Mouse (Mus musculus) midbrain, embryonic 10.5 days (tissue): ENCODE data around the gene Cnot3. TPM values are rescaled to one million over a fixed set of nuclear protein-coding genes. Genes with fewer than 3 reads are reported as not detected.
"Not testable (repeated sequence)": the region's sequence is repeated elsewhere in the genome, so short reads cannot be mapped to it uniquely, and the experiment has no call there.

Experiments used
- DNase-seq: peaks from one replicate; pipeline ENCODE4 v3.0.0-alpha.2; 2017; ENCODE audit warnings: low spot score
- H3K27ac ChIP-seq: fragments of 300-500 bp; sonication (generic); replicated peaks from 2 replicates; pipeline ENCODE4 v1.5.1; 2016; ENCODE audit warnings: mild to moderate bottlenecking
- H3K27me3 ChIP-seq: fragments of 300-500 bp; sonication (generic); 2 replicates; pipeline ENCODE4 v1.6.1; 2016; ENCODE audit warnings: low read depth, mild to moderate bottlenecking; ENCODE audit not compliant: poor library complexity, severe bottlenecking
- H3K36me3 ChIP-seq: fragments of 300-500 bp; sonication (generic); 2 replicates; pipeline ENCODE4 v1.6.1; 2016; ENCODE audit warnings: mild to moderate bottlenecking, moderate library complexity
- H3K4me1 ChIP-seq: fragments of 300-500 bp; sonication (generic); 2 replicates; pipeline ENCODE4 v1.6.1; 2016
- H3K4me3 ChIP-seq: fragments of 300-500 bp; sonication (generic); 2 replicates; pipeline ENCODE4 v1.5.1; 2016; ENCODE audit warnings: mild to moderate bottlenecking, moderate library complexity
- H3K9me3 ChIP-seq: fragments of 300-500 bp; sonication (generic); replicated peaks from 2 replicates; pipeline ENCODE4 v1.6.1; 2016; ENCODE audit warnings: mild to moderate bottlenecking
- WGBS: fragments of 180-500 bp; shearing (Covaris S2); methylation state at CpG from one replicate; pipeline ENCODE4 v1.1.7; 2016; 5-methylcytosine and 5-hydroxymethylcytosine counted together
- polyA plus RNA-seq: library from polyadenylated mRNA; unstranded; fragments of >200 nt; fragmentation: Nextera tagmentation; extraction: Ambion mirVana; gene quantifications from 2 replicates; pipeline ENCODE4 v1.2.1, GENCODE M21; 2016

The Cnot3 gene
- polyA plus RNA-seq, 1 experiment from 2014 or later: 75.2 TPM

DNA sequence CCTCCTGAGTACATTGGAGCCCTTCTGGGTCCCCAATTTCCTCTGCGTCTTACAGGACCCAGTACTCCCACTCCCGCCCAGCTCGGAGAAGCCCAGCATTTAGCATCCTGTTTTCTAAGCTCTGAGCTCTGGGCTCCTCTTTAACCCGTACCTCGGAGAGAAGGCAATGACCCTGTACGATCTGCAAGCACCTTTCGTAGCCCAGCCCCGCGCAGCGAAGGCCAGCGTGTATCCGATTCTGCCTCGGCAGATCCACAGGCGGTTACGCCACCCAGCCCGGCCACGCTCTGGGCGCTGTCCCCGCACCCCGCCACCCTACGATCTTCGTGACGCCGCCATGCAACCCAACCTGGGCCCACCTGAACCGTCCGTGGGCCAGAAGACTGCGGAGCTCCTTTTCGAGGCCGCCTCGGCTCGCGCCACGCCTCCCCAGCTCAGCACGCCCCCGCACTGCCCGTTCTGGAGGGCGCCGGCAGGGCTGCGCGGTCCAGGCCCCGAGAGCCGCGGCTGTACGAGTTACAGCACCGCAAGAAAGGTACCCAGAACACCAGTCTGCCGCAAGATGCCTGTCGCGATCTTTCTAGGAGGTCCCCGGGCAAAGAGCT is 47.4 kb downstream of the Cnot3 start, which contains the start of gene Tsen34:
Tsen34 (plus strand) TSS at position 482 of the 605 bp plus-strand sequence.
- peaks cover 39% of the 10 kb centered on the region for H3K36me3 ChIP-seq
- H3K9me3 ChIP-seq: no peaks in the 10 kb centered on the region
- H3K4me3 ChIP-seq: peak within 1 kb of the TSS; percentile 83
- H3K27ac ChIP-seq: peak within 1 kb of the TSS; percentile 92
- peaks cover 25% of the 10 kb centered on the region for H3K4me1 ChIP-seq
- no peak for DNase-seq
- no peaks in the 10 kb centered on the region for H3K27me3 ChIP-seq
- 0% methylated on average over 49 of the region's 49 CpGs for WGBS

GRCm38 (mm10) chr7:3692987-3693808 is 48.1 kb downstream of the Cnot3 start, which contains the start of gene Mboat7:
TSS of gene Mboat7 (minus strand) at chr7:3693523.
- H3K4me1 ChIP-seq: peaks cover 25% of the 10 kb centered on the region

GRCm38 (mm10) chr7:3693809-3694075 is 48.7 kb downstream of the Cnot3 start:
- H3K27ac ChIP-seq: peak overlapping the region; percentile 92
- peak overlapping the region; percentile 83 for H3K4me3 ChIP-seq
- H3K36me3 ChIP-seq: peaks cover 43% of the 10 kb centered on the region
- no peak for DNase-seq
- no peaks in the 10 kb centered on the region for H3K27me3 ChIP-seq
- 0% methylated on average over 18 of the region's 18 CpGs for WGBS
- H3K4me1 ChIP-seq: peaks cover 25% of the 10 kb centered on the region
- no peaks in the 10 kb centered on the region for H3K9me3 ChIP-seq

More at GRCm38 (mm10) chr7:3692987-3693808, 48.1 kb downstream of the Cnot3 start, which contains the start of gene Mboat7:
- peaks cover 41% of the 10 kb centered on the region for H3K36me3 ChIP-seq
- H3K27me3 ChIP-seq: no peaks in the 10 kb centered on the region
- H3K4me3 ChIP-seq: peak within 1 kb of the TSS; percentile 83
- peak; percentile 95 for DNase-seq
- WGBS: under 1% methylated on average over 55 of the region's 55 CpGs
- H3K27ac ChIP-seq: peak within 1 kb of the TSS; percentile 92
- H3K9me3 ChIP-seq: no peaks in the 10 kb centered on the region

DNA sequence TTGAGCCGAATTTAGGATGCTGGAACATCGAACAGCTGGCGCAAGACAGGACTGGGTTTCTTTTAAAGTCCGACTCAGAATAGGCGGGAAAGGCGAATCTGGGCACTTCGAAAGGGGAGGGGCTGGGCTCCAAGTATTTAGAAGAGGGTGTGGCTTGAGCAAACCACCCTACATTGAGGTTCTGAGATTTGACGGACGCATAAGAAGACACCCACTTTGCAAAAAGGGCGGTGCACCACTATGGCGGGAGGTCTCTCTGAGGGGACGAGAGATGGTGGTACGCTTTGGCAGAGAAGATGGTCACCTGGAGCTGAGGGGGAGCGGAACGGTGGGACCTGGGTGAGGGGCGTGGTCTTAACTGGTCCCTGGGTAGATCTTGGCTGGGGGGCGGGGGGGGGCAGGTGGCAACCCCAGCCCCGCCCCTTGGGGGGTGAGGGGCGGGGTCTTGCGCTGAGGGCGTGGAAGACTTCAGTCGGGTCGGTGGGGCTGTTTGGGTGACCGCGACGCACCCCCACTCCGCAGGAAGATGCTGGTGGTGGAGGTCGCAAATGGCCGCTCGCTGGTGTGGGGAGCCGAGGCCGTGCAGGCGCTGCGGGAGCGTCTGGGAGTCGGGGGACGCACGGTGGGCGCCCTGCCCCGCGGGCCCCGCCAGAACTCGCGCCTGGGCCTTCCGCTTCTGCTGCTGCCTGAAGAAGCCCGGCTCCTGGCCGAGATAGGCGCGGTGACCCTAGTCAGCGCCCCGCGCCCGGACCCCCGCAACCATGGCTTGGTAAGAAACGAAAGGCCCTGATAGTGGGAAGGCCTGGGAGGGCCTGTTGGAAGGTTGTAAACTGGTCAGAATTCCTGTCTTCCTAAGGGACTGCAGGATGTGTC is 49.2 kb downstream of the Cnot3 start:
- peaks cover 48% of the 10 kb centered on the region for H3K36me3 ChIP-seq
- no peaks in the 10 kb centered on the region for H3K9me3 ChIP-seq
- no peaks in the 10 kb centered on the region for H3K27me3 ChIP-seq
- peak overlapping the region; percentile 92 for H3K27ac ChIP-seq
- peaks cover 25% of the 10 kb centered on the region for H3K4me1 ChIP-seq
- peak; percentile 77 for DNase-seq
- WGBS: under 1% methylated on average over 48 of the region's 55 CpGs
- H3K4me3 ChIP-seq: peak overlapping the region; percentile 83

DNA sequence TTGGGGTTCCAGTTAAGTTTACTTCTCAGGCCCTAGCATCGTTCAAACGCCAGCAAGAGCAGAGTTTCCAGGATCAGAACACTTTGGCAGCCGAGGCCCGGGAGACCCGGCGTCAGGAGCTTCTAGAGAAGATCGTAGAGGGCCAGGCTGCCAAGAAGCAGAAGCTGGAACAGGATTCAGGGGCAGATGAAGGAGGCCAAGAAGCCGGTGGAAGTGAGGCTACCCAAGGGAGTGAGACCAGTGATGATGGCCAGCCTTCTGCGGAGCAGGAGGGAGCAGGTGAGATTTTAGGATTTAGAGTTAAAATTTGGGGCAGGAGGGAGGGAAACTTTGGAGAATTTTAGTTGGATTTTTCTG is 49.9 kb downstream of the Cnot3 start:
- H3K4me3 ChIP-seq: peak overlapping the region; percentile 83

DNA sequence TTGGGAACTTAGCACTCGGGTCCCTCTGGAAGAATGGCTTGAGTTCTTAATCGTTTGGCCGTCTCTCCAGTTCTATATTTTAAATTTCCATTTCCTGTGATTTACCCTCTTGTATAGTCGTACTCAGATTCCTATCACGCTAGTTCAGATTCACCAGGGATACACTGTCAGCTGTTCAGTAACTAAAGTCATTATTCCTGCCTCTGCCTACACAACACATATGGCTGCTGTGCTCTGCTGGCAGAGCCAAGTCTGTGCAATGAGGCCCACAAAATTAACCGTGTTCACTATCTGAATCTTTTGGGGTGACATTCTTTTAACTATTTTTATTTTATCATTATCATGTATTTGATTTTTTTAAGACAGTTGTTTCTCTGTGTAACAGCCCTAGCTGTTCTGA is 53.4 kb downstream of the Cnot3 start:
- Histone ChIP-seq H3K27me3 (no peaks in the 10 kb centered on the region), H3K27ac (no peak overlapping the region), H3K36me3 (peaks cover 62% of the 10 kb centered on the region), H3K4me1 (peaks cover 19% of the 10 kb centered on the region), H3K4me3 (no peak overlapping the region), H3K9me3 (no peaks in the 10 kb centered on the region)
- WGBS: 94% methylated on average over 6 of the region's 6 CpGs
- DNase-seq: no peak

More for the DNA sequence above, 49.9 kb downstream of the Cnot3 start:
- H3K27me3 ChIP-seq, H3K9me3 ChIP-seq, DNase-seq: not testable (repeated sequence)
- Histone ChIP-seq H3K36me3 (peaks cover 54% of the 10 kb centered on the region), H3K27ac (peak overlapping the region; percentile 92), H3K4me1 (peaks cover 25% of the 10 kb centered on the region)
- WGBS: 15% methylated on average over 9 of the region's 9 CpGs

- Histone ChIP-seq H3K36me3 (peaks cover 74% of the 10 kb centered on the region), H3K9me3 (no peaks in the 10 kb centered on the region), H3K4me1 (peaks cover 28% of the 10 kb centered on the region), H3K27me3 (no peaks in the 10 kb centered on the region), H3K27ac (peak overlapping the region; percentile 96), H3K4me3 (peak overlapping the region; percentile 88)
- DNase-seq: no peak
- 22% methylated on average over 6 of the region's 6 CpGs for WGBS
Measured at GRCm38 (mm10) chr7:3703148-3703878, 58.2 kb downstream of the Cnot3 start.

GRCm38 (mm10) chr7:3703879-3704441 is 58.9 kb downstream of the Cnot3 start, which contains the start of gene Rps9:
TSS of gene Rps9 (plus strand) at chr7:3703993.
- no peaks in the 10 kb centered on the region for H3K27me3 ChIP-seq
- peaks cover 70% of the 10 kb centered on the region for H3K36me3 ChIP-seq
- peak; percentile 95 for DNase-seq
- peaks cover 28% of the 10 kb centered on the region for H3K4me1 ChIP-seq
- H3K27ac ChIP-seq: peak within 1 kb of the TSS; percentile 96
- no peaks in the 10 kb centered on the region for H3K9me3 ChIP-seq
- peak within 1 kb of the TSS; percentile 88 for H3K4me3 ChIP-seq
- whole genome bisulfite sequencing: 1% methylated on average over 42 of the region's 42 CpGs

DNA sequence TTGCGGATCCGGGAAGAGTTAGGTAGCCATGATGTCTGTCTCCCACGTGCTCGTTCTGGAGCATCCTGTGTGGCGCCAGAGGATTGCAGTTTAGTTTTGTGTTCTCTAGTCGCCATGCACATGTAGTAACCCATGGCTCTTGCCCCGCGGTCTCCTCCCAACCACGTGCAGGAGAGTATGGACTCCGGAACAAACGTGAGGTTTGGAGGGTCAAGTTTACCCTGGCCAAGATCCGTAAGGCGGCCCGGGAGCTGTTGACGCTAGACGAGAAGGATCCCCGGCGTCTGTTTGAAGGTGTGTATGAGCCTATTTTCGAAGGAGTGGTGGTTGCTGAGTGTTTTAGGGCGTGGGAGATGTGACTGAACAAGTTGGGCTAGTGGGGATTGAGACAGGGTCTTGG is 59.4 kb downstream of the Cnot3 start:
- Histone ChIP-seq H3K27ac (peak overlapping the region; percentile 96), H3K27me3 (no peaks in the 10 kb centered on the region), H3K4me3 (peak overlapping the region; percentile 88), H3K36me3 (peaks cover 64% of the 10 kb centered on the region), H3K4me1 (peaks cover 28% of the 10 kb centered on the region), H3K9me3 (no peaks in the 10 kb centered on the region)
- under 1% methylated on average over 20 of the region's 20 CpGs for WGBS
- DNase-seq: no peak

- peaks cover 55% of the 10 kb centered on the region for H3K36me3 ChIP-seq
- 7% methylated on average over 7 of the region's 7 CpGs for WGBS
Measured at GRCm38 (mm10) chr7:3705461-3705860, 60.4 kb downstream of the Cnot3 start.

GRCm38 (mm10) chr7:3705911-3706310 is 60.8 kb downstream of the Cnot3 start:
- Histone ChIP-seq H3K36me3 (peaks cover 50% of the 10 kb centered on the region), H3K4me3 (peak overlapping the region; percentile 88), H3K27me3 (no peaks in the 10 kb centered on the region), H3K9me3 (no peaks in the 10 kb centered on the region), H3K4me1 (peaks cover 28% of the 10 kb centered on the region), H3K27ac (peak overlapping the region; percentile 96; the same call in 1 of the 2 replicates)
- DNase-seq: no peak
- 52% methylated on average over 6 of the region's 6 CpGs for WGBS

More at GRCm38 (mm10) chr7:3705461-3705860, 60.4 kb downstream of the Cnot3 start:
- peak overlapping the region; percentile 96 for H3K27ac ChIP-seq
- H3K4me1 ChIP-seq: peaks cover 28% of the 10 kb centered on the region
- not testable (repeated sequence) for H3K27me3 ChIP-seq, DNase-seq, H3K9me3 ChIP-seq
- peak overlapping the region; percentile 88 for H3K4me3 ChIP-seq
